Mouse (Mus musculus) myocyte (in vitro differentiated cells): Measurements from ENCODE around the gene Drosha. TPM values are rescaled to one million over a fixed set of nuclear protein-coding genes. Genes with fewer than 3 reads are reported as not detected.
"Not testable (repeated sequence)": the region's sequence is repeated elsewhere in the genome, so short reads cannot be mapped to it uniquely, and the experiment has no call there.

Experiments used
- H3K27me3 ChIP-seq: one replicate; pipeline ENCODE4 v1.6.1; 2011; ENCODE audit not compliant: control insufficient read depth, insufficient read depth, insufficient read length
- H3K36me3 ChIP-seq: one replicate; pipeline ENCODE4 v1.6.1; 2011; ENCODE audit not compliant: control insufficient read depth, insufficient read depth
- H3K4me2 ChIP-seq: one replicate; pipeline ENCODE4 v1.6.1; 2011; ENCODE audit warnings: low read depth, control low read depth
- H3K4me3 ChIP-seq: one replicate; pipeline ENCODE4 v1.5.1; 2011; ENCODE audit warnings: mild to moderate bottlenecking, control low read depth, moderate library complexity
- H3K79me2 ChIP-seq: one replicate; pipeline ENCODE4 v1.6.1; 2011; ENCODE audit not compliant: control insufficient read depth, insufficient read depth
- H3ac ChIP-seq: one replicate; pipeline ENCODE4 v1.6.1; 2011; ENCODE audit not compliant: control insufficient read depth, insufficient read length
- CEBPB ChIP-seq: IDR thresholded peaks from 2 replicates; pipeline ENCODE4 v1.6.1; 2011; ENCODE audit warnings: mild to moderate bottlenecking, moderate library complexity; ENCODE audit not compliant: poor library complexity, insufficient read depth, severe bottlenecking
- E2F4 ChIP-seq: IDR thresholded peaks from one replicate; pipeline ENCODE4 v1.6.1; 2011; ENCODE audit warnings: mild to moderate bottlenecking, control low read depth, moderate library complexity; ENCODE audit not compliant: insufficient read depth
- MAX ChIP-seq: IDR thresholded peaks from one replicate; pipeline ENCODE4 v1.6.1; 2011; ENCODE audit warnings: low read depth, mild to moderate bottlenecking, control low read depth
- MYOD1 ChIP-seq, 3 experiments: IDR thresholded peaks; one replicate each; pipeline ENCODE4 v1.6.1; 2011; ENCODE audit warnings: control low read depth in 2 of 3, low read depth in 2 of 3, mild to moderate bottlenecking in 2 of 3, moderate library complexity in 1 of 3; ENCODE audit not compliant: insufficient read length in 2 of 3, control insufficient read depth in 1 of 3
- MYOG ChIP-seq, 3 experiments: IDR thresholded peaks; one replicate each; pipeline ENCODE4 v1.6.1; 2011; ENCODE audit warnings: control low read depth in 2 of 3, low read depth in 2 of 3, mild to moderate bottlenecking in 2 of 3; ENCODE audit not compliant: insufficient read length in 2 of 3, control insufficient read depth in 1 of 3, insufficient read depth in 1 of 3
- POLR2A ChIP-seq: IDR thresholded peaks from one replicate; pipeline ENCODE4 v1.6.1; 2011; ENCODE audit warnings: low read depth, mild to moderate bottlenecking, control low read depth, moderate library complexity; ENCODE audit not compliant: insufficient read length
- POLR2AphosphoS2 ChIP-seq: IDR thresholded peaks from one replicate; pipeline ENCODE4 v1.6.1; 2011; ENCODE audit warnings: low read depth, control low read depth; ENCODE audit not compliant: insufficient read length
- REST ChIP-seq: IDR thresholded peaks from one replicate; pipeline ENCODE4 v1.6.1; 2011; ENCODE audit warnings: mild to moderate bottlenecking, control low read depth, moderate library complexity; ENCODE audit not compliant: insufficient read depth, insufficient read length
- SRF ChIP-seq: IDR thresholded peaks from one replicate; pipeline ENCODE4 v1.6.1; 2011; ENCODE audit warnings: low read depth; ENCODE audit not compliant: control insufficient read depth, insufficient read length
- TCF12 ChIP-seq: IDR thresholded peaks from one replicate; pipeline ENCODE4 v1.6.1; 2011; ENCODE audit warnings: mild to moderate bottlenecking, control low read depth; ENCODE audit not compliant: poor library complexity, insufficient read depth, severe bottlenecking
- TCF3 ChIP-seq: IDR thresholded peaks from one replicate; pipeline ENCODE4 v1.6.1; 2011; ENCODE audit warnings: low read depth, control low read depth; ENCODE audit not compliant: insufficient read length
- USF1 ChIP-seq: IDR thresholded peaks from one replicate; pipeline ENCODE4 v1.6.1; 2011; ENCODE audit warnings: low read depth, mild to moderate bottlenecking, control low read depth, moderate library complexity
- polyA plus RNA-seq: library from polyadenylated mRNA; unstranded; fragments of >200 nt; fragmentation: generic; extraction: Trizol; gene quantifications from one replicate; pipeline ENCODE4 v1.2.1, GENCODE M21; 2012; ENCODE audit warnings: missing spikeins

Drosha gene
- polyA plus RNA-seq, 1 experiment = 40.4 TPM

DNA sequence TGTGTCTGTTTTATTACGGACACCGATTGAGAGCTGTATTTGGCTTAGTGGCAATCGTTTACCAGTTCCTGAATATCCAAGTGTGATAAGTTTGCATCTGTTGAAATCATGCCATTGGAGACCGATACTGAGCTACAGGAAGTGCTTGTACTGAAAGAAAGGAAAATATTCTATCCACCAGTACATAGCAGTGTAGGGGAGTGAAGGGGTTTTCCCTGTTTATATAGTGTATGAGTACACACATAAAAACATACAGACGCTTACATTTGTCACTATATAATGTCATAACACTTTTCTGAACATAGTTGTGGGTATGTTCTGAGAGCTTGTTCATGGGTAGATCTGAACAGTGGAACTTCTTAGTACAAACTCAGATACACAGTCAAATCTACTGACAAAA lies 106.9 kb downstream of the Drosha start:
- H3K79me2 ChIP-seq = no peaks in the 10 kb centered on the region
- TF ChIP-seq USF1 (no peak), POLR2A (no peak), REST (no peak), SRF (no peak), MYOD1 (IDR thresholded peaks at IDR 0.05; ENCODE audit: control insufficient read depth in 1 of 3, insufficient read length in 2 of 3, low read depth in 2 of 3) (no peak), POLR2AphosphoS2 (no peak), TCF12 (no peak), E2F4 (no peak), TCF3 (no peak)
- H3K4me3 ChIP-seq = no peak overlapping the region
- H3K4me2 ChIP-seq = no peak overlapping the region
- H3K27me3 ChIP-seq = no peaks in the 10 kb centered on the region
- peaks cover 37% of the 10 kb centered on the region for H3K36me3 ChIP-seq
- H3ac ChIP-seq = no peak overlapping the region

DNA sequence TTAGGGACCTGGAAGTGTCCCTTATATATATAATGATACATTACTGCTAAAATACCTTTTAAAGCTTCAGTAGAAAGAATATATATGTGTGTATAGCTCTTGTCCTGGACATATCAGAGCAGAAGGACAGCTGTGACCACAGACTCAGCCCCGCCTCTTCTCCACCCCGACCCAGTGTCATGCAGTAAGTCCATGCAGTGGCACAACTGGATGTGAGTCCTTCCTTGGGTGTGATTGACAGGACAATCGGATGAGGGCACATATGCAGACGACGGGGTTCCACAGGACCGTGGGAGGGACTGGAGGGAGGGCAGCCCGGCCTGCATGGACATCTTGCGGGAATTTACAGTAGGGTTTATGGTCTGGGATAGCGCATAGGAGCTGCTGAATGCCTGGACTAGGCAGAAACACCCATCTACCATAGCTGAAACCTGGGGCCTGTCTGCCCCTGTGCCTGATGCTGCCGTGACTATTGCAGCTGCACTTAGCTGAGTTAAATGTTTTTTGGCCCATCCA lies 111.7 kb downstream of the Drosha start:
- no peak overlapping the region for H3K4me2 ChIP-seq
- no peaks in the 10 kb centered on the region for H3K27me3 ChIP-seq
- H3ac ChIP-seq = no peak overlapping the region
- no peak overlapping the region for H3K4me3 ChIP-seq
- TF ChIP-seq E2F4 (no peak), POLR2A (no peak), TCF3 (no peak), REST (no peak), CEBPB (no peak), MYOD1 (IDR thresholded peaks at IDR 0.05; ENCODE audit: control insufficient read depth in 1 of 3, insufficient read length in 2 of 3, low read depth in 2 of 3) (no peak), POLR2AphosphoS2 (no peak)
- H3K79me2 ChIP-seq = no peaks in the 10 kb centered on the region
- peaks cover 18% of the 10 kb centered on the region for H3K36me3 ChIP-seq

DNA sequence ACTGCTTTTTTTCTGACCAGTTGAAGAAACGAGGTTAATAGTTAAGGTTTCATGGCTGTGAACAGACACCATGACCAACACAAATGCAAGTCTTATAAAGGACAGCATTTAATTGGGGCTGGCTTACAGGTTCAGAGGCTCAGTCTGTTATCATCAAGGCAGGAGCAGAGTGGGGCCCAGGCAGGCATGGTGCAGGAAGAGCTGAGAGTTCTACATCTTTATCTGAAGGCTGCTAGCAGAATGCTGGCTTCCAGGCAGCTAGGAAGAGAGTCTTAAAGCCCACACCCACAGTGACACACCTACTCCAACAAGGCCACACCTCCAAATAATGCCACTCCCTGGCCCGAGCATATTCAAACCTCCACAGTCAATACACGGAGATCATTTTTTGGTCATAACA lies 112.7 kb downstream of the Drosha start:
- not testable (repeated sequence) for H3K27me3 ChIP-seq, H3K79me2 ChIP-seq, H3K4me3 ChIP-seq, H3K4me2 ChIP-seq, H3ac ChIP-seq
- peaks cover 18% of the 10 kb centered on the region for H3K36me3 ChIP-seq

DNA sequence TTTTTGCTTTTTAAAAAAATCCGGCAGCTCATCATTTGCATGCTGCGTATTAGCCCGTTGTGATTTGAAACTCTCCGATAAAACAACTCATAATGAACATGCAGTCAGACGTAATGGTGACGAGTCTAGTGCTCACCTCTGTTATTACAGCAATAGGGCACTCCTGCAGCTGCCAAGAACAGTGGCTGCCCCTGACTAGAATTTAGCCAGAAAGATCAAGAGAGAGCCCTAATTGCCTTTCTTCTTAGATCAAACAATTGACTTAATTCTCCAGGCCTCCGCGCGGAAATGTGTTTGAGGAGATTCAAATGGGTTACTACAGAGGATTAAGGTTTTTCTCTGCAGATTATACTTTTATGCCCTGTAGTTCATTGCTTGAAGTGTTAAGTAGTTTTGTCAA lies 116.5 kb downstream of the Drosha start:
- Histone ChIP-seq H3K27me3 (no peaks in the 10 kb centered on the region), H3K79me2 (no peaks in the 10 kb centered on the region), H3K4me3 (no peak overlapping the region), H3K36me3 (no peaks in the 10 kb centered on the region), H3K4me2 (no peak overlapping the region), H3ac (no peak overlapping the region)
- no peak for TF ChIP-seq TCF3
- no peak for TF ChIP-seq MYOG (IDR thresholded peaks at IDR 0.05; ENCODE audit: control insufficient read depth in 1 of 3, insufficient read depth in 1 of 3, insufficient read length in 2 of 3, low read depth in 2 of 3)
- TF ChIP-seq USF1 = no peak
- TF ChIP-seq CEBPB = no peak
- TF ChIP-seq MAX = no peak
- TF ChIP-seq POLR2AphosphoS2 = no peak
- no peak for TF ChIP-seq MYOD1 (IDR thresholded peaks at IDR 0.05; ENCODE audit: control insufficient read depth in 1 of 3, insufficient read length in 2 of 3, low read depth in 2 of 3)
- no peak for TF ChIP-seq POLR2A
- no peak for TF ChIP-seq TCF12
- TF ChIP-seq E2F4 = no peak
- TF ChIP-seq REST = no peak
- no peak for TF ChIP-seq SRF

- no peak for TF ChIP-seq POLR2AphosphoS2
- no peak for TF ChIP-seq USF1
- no peak for TF ChIP-seq SRF
- no peak for TF ChIP-seq POLR2A
- no peak for TF ChIP-seq MAX
- TF ChIP-seq MYOG (IDR thresholded peaks at IDR 0.05; ENCODE audit: control insufficient read depth in 1 of 3, insufficient read depth in 1 of 3, insufficient read length in 2 of 3, low read depth in 2 of 3) = no peak
- no peak for TF ChIP-seq TCF12
- TF ChIP-seq E2F4 = no peak
- no peak for TF ChIP-seq TCF3
- TF ChIP-seq REST = no peak
- TF ChIP-seq CEBPB = no peak
- no peak for TF ChIP-seq MYOD1 (IDR thresholded peaks at IDR 0.05; ENCODE audit: control insufficient read depth in 1 of 3, insufficient read length in 2 of 3, low read depth in 2 of 3)
- no peak overlapping the region for H3ac ChIP-seq
- H3K27me3 ChIP-seq = no peaks in the 10 kb centered on the region
- no peak overlapping the region for H3K4me3 ChIP-seq
- no peaks in the 10 kb centered on the region for H3K79me2 ChIP-seq
- no peak overlapping the region for H3K4me2 ChIP-seq
- no peaks in the 10 kb centered on the region for H3K36me3 ChIP-seq
Measured at GRCm38 (mm10) chr15:12941651-12942180, 117.1 kb downstream of the Drosha start.
